Mouse (Mus musculus) right cerebral cortex, adult 2 months (tissue): Measurements from ENCODE around the gene Sprr3.
"Not testable (repeated sequence)": the region's sequence is repeated elsewhere in the genome, so short reads cannot be mapped to it uniquely, and the experiment has no call there.

ENCODE experiments used
- DNase-seq, 2 experiments: peaks; one replicate each; pipeline ENCODE4 v3.0.0; 2021 to 2022; ENCODE audit warnings: low spot score in 2 of 2

Gene Sprr3

DNA sequence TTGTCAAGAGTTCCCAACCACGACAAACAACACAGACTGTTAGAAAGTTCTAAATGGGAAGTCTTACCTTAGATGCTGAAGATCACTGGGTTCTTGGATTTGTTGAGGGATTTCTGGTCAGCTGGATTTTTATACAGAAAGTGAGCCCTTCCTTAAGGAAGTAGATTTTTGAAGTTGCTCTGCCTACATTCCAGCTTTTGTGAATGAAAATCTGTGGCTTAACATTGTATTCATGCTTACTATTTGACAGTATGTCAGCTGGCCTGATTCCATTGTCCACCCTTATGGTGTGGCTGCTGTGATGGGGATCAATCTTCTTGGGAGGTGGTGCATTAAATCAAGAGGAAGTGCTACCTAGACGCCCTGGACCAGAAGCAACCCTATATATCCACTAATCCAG, at the start of gene Sprr3:
Gene Sprr3, minus strand, starts transcription at position 101 of the 400 bp plus-strand sequence.
- DNase-seq = no peak

DNA sequence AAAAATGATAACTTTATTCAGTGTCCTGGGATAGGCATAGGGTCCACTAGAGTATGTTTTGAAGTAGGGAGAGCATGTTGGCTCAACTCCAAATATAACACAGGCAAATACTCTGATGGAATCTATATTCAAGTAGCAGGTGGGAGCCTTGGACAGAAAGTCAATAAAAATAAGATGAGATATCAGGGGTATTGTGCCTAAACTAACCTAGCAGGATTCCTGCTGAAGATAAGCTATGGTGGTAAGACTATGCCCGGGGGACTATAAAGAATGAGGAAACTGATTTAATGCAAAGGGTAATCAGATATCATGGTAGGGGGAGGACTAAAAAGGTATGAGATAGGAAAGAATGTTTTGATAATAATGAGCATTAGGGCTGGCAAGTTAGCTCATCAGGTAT, 49.7 kb upstream of the Sprr3 start:
- no peak for DNase-seq

DNA sequence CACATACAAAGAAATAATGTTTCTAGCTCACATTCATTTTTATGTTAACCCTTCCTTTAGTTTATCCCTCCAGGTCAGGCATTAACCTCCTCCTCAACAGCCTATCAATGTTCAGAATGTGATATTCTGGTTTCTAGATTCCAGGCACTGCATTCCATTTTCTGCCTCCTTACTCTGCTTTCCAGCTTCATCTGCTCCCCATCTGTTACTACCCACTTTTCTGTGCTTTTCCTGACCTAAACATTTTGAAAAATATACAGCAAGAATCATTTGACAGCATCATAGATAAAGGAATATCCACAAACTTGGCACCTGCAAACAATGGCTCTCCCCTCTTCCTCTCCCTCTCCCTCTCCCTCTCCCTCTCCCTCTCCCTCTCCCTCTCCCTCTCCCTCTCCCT, 45.0 kb upstream of the Sprr3 start:
- DNase-seq = no peak

DNA sequence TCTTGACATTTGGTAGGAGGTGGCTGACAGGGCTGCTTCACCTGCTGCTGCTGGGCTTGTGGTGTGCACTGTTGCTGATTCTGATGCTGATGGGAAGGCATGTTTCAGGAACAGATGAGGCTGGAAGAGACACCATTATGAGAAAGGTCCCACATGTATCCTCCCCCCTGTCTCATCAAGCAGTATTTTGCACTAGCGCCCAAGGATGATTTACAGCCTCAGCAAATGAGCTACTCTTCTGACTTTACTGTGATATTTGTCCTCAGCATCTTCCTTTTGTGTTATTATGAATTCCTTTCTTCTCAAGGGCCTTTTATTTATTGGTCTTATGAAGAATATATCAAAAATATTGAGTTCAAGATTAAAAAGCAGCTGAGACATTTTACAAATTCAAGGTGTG, 41.9 kb upstream of the Sprr3 start, which contains the start of gene Sprr4:
Gene Sprr4, minus strand, starts transcription at position 101 of the 400 bp plus-strand sequence.
- DNase-seq = no peak

DNA sequence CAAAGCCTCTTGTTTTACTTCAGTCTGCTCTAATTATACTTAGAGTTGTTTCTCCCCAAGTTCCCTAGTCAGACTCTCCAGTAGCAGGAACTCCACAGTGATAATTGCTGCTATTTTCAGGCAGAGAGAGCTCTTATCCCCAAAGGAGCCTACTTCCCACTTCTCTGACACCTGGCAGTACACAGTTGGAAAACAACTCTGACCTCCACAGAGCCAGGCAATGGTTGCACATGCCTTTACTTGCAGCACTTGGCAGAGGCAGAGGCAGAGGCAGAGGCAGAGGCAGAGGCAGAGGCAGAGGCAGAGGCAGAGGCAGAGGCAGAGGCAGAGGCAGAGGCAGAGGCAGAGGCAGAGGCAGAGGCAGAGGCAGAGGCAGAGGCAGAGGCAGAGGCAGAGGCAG, 31.7 kb upstream of the Sprr3 start:
- not testable (repeated sequence) for DNase-seq

DNA sequence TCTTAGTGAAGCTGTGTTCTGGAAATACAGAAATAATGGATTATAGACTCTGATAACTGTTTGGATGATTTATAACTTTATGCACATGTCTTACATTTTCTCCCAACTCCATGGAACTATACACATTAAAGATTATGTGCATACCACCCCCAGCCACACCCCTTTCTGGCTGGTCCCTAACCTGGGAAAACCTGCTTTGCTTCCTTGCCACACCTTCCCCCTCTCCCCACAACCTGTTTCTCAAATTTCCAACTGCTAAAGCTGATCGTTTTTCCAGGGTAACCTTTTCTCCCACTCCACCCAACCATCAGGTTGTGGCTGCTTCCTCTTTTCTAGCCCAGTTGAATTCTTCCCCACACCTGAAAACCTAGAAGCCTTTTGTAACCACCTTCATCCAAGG, 27.8 kb upstream of the Sprr3 start:
- DNase-seq = no peak

DNA sequence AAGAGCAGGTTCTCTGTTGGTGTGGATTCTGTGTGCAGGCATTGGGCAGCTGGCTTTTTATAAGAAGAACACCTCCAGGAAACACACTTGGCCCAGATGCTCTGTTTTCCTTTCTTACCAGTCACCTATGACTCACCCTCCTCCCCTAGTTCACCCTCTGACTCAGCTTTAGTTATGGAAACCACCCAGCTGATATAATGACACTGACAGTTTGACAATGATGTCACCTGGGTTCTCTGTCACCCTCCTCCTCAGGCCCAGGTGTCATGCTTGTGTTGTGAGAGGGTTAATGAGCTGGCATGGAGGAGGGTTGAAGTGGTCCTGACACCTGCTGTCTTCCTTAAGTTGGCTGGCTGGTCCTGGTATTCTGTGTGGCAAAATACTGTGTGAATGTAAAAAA, 27.3 kb upstream of the Sprr3 start, which contains the start of gene Sprr1a:
Gene Sprr1a, minus strand, starts transcription at position 33 of the 400 bp plus-strand sequence.
- no peak for DNase-seq

DNA sequence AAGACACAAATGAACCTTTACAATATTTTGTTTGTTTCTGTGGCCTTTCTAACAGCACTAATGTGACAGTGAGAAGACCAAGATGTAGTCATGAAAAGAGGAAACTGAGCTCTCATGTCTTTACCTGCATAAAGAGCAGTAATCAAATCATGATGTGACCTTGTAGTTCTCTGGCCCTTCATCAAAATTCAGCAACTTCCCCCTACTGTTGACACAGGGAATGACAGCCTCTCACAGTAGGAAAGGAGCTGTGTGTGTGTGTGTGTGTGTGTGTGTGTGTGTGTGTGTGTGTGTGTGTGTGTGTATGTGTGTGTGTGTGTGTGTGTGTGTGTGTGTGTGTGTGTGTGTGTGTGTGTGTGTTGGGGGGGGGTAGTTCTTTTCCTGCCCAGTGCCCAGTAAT, 22.7 kb upstream of the Sprr3 start:
- not testable (repeated sequence) for DNase-seq

DNA sequence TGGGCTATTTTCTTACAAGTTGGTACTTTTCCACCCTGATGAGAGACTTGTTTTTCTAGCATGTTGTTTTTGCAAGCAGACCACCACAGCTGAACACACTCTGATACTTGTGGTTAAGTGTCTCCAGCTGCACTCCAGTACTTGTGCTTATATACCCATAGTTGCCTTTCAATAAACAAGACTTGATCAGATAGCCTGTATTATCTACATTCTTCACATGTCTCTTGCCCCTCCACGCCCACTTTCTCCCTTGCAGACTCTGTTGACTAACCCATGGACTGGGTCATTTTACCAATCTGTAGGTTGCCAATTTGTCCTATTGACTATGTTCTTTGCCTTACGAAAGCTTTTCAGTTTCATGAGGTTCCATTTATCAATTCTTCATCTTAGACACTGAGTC, 11.6 kb upstream of the Sprr3 start:
- DNase-seq = no peak

DNA sequence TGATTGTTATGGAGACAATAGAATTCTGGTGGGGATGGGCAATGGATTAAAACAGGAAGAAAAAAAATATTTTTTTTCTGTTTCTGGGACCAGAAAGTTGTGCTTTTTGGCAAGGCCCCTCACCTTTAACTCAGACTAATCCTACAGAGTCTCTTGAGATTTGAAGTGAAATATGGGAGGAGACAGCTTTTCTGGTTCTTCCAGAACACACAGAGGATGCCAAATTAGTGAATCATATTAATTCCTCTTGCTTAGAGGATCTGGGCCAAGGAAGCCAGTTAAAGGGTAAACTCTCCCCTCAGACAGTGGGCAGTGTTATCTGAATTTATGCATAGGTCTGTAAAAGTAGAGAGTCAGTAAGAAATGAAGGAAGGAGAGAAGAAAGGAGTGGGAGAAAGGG, 8.9 kb upstream of the Sprr3 start:
- DNase-seq = no peak

DNA sequence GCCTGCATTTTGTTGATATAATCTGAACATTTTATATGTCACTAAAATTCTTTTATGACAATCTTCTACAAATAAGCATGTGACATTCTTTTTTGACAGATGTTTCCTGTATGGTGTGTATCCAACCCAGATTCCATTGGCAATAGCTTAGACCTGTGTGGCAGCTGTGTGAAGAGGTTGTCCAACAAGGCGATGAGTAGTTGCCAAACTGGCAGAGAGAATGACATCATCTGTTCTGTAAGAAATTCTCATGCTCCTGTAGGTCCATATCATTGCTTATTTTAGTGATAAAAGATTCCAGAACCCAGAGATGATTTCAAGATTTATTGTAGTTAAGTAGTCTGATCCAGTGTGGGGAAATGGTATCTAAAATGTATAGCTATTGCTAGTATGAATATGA, 8.1 kb upstream of the Sprr3 start:
- DNase-seq = no peak

DNA sequence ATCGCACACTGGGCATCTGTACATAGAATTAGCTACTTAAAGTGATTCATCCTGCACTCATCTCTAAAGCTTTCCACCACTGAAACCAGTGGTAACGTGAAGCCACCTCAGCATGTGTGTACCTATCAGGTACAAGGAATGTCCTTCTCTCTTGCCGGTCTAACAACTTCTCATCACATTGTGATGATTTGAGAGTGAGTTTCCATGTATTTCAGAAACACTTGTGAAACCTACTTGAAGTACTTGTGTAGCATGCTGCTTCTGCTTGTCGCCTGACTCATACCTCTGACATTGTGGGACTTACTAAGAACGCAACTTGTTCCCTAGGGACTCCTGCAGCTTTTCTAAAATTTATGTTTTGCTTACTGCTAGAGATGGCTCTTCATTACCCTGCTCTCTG, 3.4 kb downstream of the Sprr3 start:
- no peak for DNase-seq

DNA sequence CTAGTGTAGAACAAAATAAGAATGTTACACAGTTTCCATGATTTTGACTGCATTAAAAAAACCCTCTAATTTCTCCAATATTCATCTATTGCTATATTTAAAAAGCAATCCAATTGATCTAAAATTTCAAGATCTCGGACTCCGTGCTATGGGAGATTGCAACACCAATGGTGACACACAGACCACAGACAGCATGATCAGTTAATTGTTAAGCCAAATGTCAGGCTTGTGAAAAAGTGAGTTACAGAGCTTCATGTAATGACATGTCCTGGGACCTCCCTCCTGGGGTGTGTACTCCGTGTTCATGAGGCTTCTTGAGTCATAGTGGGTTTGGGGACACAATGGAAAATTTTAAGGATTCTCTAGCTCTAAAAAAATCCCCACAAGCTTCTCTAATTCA, 18.3 kb downstream of the Sprr3 start:
- DNase-seq = no peak

DNA sequence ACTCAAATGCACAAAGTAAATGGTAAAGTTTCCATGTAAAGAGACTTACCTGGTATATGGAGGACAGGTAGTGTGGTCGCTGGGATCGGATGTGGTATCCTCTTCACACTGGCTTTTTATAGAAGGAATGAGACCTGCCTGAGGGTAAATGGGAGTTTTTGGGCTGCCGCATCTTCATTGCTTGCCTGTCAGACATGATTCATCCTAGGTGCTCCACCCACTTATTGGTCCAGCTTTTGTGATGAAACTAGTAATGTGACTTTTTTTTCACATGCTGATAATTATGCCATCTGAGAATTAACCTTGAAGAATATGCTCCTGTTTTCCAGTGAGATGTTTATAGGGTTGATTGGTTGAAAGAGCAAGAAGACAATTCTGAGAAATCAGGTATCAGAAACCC, 19.8 kb downstream of the Sprr3 start, which contains the start of gene Sprr1b:
Gene Sprr1b, minus strand, starts transcription at position 101 of the 400 bp plus-strand sequence.
- DNase-seq = no peak

DNA sequence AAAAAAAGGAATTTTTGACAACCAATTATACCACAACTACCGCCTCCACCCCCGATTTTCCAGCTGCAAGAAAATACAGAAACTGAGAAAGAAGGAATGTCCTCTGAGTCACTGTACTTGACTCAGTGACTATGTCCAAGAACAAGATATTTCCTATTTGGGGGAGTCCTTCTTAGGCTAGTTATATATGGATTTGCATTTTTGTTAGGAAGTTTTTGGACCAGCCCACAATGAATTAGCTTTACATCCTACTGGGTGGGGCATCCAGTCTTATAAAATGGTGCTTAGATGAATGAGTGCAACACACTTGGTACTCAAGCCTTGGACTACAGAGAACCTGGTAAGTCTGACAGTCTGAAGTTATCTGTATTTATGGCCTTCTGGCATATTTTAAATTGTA, 26.2 kb downstream of the Sprr3 start, which contains the start of gene Sprr2k:
Gene Sprr2k, plus strand, starts transcription at position 301 of the 400 bp plus-strand sequence.
- no peak for DNase-seq

DNA sequence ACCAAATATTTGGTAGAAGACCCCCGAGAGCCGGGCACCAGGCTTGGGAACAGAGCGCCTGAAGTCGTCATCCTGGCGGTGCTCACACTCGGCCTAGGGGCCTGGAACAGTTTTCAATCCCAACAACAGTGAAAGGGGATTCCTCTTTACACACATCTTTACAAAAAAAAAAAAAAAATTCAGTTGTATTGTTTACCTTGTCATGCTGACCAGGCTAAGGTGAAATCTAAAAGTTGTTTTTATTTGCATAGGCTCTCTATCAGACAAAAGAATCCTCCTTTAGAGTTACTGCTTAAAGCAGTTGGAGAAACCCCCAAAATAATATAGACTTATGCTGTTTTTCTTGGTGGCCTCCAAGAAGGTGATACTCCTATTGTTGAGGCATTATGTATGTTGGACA, 29.2 kb downstream of the Sprr3 start, which contains the start of gene Gm9774:
Gene Gm9774, minus strand, starts transcription at position 101 of the 400 bp plus-strand sequence.
- DNase-seq = no peak

DNA sequence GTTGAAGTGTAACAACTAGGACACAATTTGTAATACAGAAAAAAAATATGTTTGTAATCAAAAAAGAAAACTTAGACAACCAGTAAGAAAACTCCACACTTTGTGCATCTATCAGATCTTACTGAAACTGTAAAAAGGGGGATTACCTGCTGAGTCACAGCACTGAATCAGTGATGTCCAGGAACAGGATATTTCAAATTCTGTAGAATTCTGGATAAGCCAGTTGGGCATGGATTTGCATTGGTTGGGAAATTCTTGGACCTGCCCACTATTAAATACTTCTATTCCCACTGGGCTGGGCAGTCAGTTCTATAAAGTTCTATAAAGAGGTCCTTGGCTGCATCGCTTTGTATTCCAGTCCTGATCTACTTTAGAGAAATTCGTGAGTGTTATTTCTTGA, 40.7 kb downstream of the Sprr3 start, which contains the start of gene Sprr2j-ps:
Gene Sprr2j-ps, plus strand, starts transcription at position 301 of the 400 bp plus-strand sequence.
- no peak for DNase-seq

DNA sequence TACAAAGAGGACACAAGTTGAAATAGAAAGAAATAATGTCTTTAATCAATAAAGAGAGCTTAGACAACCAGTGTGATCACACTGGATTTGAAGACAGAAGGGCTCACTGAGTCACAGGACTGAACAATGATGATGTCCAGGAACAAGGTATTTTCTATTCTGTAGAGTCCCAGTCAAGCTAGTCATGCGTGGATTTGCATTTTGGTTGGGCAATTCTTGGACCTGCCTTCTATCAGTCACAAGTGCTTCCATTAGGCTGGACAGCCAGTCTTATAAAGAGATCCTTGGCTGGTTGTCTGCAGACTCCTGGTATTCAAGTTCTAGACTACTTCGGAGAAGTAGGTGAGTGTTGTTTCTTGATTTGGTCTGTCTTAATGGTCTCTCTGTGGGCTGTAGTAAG, 50.8 kb downstream of the Sprr3 start, which contains the start of gene Sprr2i:
Gene Sprr2i, plus strand, starts transcription at position 301 of the 400 bp plus-strand sequence.
- no peak for DNase-seq
